Mouse (Mus musculus) small intestine, adult 2 months (tissue): ENCODE measurements around the gene Gm436. TPM values are rescaled to one million over a fixed set of nuclear protein-coding genes. Genes with fewer than 3 reads are reported as not detected.

ENCODE experiments used
- H3K27ac ChIP-seq: fragments of 200-500 bp; 2 replicates; pipeline ENCODE4 v1.5.1; 2012; ENCODE audit warnings: low read depth, low read length, control low read depth, inconsistent platforms; ENCODE audit not compliant: insufficient read depth
- H3K27me3 ChIP-seq: fragments of 200-500 bp; 2 replicates; pipeline ENCODE4 v1.6.1; 2012; ENCODE audit warnings: mild to moderate bottlenecking, moderate library complexity, low read length, inconsistent platforms; ENCODE audit not compliant: control insufficient read depth, insufficient read depth
- H3K36me3 ChIP-seq: fragments of 200-500 bp; 2 replicates; pipeline ENCODE4 v1.6.1; 2012; ENCODE audit warnings: mild to moderate bottlenecking, low read length, control low read depth, inconsistent platforms; ENCODE audit not compliant: control insufficient read depth, insufficient read depth
- H3K4me1 ChIP-seq: fragments of 200-500 bp; 2 replicates; pipeline ENCODE4 v1.6.1; 2012; ENCODE audit warnings: low read length, inconsistent platforms, mixed read lengths; ENCODE audit not compliant: control insufficient read depth, insufficient read depth, insufficient read length
- H3K4me3 ChIP-seq: fragments of 200-500 bp; 2 replicates; pipeline ENCODE4 v1.5.1; 2012; ENCODE audit warnings: low read depth, mild to moderate bottlenecking, control low read depth, inconsistent platforms, low read length, moderate library complexity
- CTCF ChIP-seq: fragments of 200-500 bp; IDR thresholded peaks from 2 replicates; pipeline ENCODE4 v1.5.1; 2012; ENCODE audit warnings: low read depth, mild to moderate bottlenecking, control low read depth, inconsistent platforms, low read length, moderate library complexity, mixed read lengths; ENCODE audit not compliant: insufficient replicate concordance, insufficient read length; ENCODE audit errors: extremely low read depth
- POLR2A ChIP-seq: fragments of 200-500 bp; IDR thresholded peaks from 2 replicates; pipeline ENCODE4 v1.6.1; 2012; ENCODE audit warnings: low read depth, mild to moderate bottlenecking, control low read depth, inconsistent platforms, low read length, moderate library complexity
- WGBS: fragments of 180-500 bp; shearing (Covaris S2); methylation state at CpG from one replicate; pipeline ENCODE4 v1.1.7; 2018; 5-methylcytosine and 5-hydroxymethylcytosine counted together
- polyA plus RNA-seq: library from polyadenylated mRNA; depleted of rRNA; stranded (reverse); fragments of >200 nt; gene quantifications from 2 replicates; pipeline ENCODE4 v1.2.3, GENCODE M21; 2012; rRNA removed

Gm436 gene
- not detected in 2 replicates for polyA plus RNA-seq

DNA sequence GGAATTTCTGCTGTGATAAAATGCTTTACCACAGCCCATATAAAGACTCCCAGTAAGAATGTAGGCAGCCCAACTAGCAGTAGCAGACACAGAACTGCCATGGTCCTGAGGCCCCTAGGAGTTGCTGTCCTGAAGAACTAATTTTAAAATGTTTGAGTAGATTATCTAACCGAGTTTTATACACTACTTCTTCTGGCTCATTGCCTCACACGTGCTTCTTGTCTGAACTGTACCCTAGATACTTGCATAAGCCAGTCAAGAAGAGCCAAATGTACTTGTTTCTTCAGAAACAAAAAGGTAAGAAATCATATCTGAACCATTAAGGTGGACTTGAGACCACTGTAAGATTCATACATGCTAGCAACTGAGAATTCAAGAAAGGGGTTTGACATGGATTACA, at the start of gene Gm436:
Gm436 (minus strand) TSS at position 101 of the 400 bp plus-strand sequence.
- H3K27me3 ChIP-seq: no peaks in the 10 kb centered on the region
- WGBS: 54% methylated on average over 2 of the region's 2 CpGs
- H3K4me3 ChIP-seq: no peak within 1 kb of the TSS
- no peaks in the 10 kb centered on the region for H3K36me3 ChIP-seq
- no peak within 1 kb of the TSS for H3K27ac ChIP-seq
- no peaks in the 10 kb centered on the region for H3K4me1 ChIP-seq
- TF ChIP-seq CTCF (no peak), POLR2A (no peak)

DNA sequence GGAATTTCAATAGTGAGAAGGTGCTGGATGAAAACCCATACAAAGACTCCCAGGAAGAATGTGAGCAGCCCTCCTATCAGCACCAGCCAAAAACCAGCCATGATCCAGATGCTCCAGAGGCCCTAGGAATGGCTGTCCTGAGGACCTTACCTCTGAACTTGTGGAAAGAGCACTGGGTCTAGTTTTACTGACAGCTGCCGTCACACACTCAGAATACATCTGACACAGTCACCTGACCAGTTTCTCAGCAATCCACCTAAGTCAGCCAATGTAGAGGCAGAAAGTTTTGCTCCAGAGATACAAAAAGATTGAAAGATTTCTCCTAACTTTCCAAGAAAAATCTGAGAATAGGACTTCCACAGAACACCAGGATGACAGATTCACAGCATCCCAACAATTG, 35.1 kb upstream of the Gm436 start, which contains the start of gene Gm13178:
Gm13178 (minus strand) TSS at position 101 of the 400 bp plus-strand sequence.
- no peak within 1 kb of the TSS for H3K4me3 ChIP-seq
- WGBS: 97% methylated on average over 1 of the region's 1 CpGs
- TF ChIP-seq POLR2A (no peak), CTCF (no peak)

DNA sequence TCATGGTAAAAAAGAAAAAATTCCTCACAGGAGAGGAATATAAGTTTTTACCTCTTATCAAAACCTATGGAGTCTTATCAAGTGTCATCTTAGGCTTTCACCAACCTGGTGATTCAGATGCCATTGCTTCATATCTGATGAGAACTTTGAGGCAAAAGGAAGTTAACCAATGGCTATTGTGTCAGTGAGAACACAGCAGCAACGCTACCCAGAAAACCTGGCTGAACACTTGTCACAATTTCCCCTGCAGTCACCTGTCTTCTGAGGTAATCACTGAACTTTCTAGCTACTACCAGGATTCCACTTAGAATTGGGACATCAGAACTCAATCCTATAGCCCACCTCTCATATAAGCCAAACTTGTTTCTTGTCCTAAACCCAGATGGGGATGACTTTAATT, 33.5 kb upstream of the Gm436 start:
- Histone ChIP-seq H3K27me3 (no peaks in the 10 kb centered on the region), H3K4me1 (no peaks in the 10 kb centered on the region), H3K27ac (no peak overlapping the region), H3K36me3 (no peaks in the 10 kb centered on the region), H3K4me3 (no peak overlapping the region)
- WGBS: 89% methylated on average over 1 of the region's 1 CpGs
- TF ChIP-seq CTCF (no peak), POLR2A (no peak)

More for the DNA sequence above, 35.1 kb upstream of the Gm436 start, which contains the start of gene Gm13178:
- Histone ChIP-seq H3K36me3 (no peaks in the 10 kb centered on the region), H3K27me3 (no peaks in the 10 kb centered on the region), H3K4me1 (no peaks in the 10 kb centered on the region), H3K27ac (no peak within 1 kb of the TSS)

DNA sequence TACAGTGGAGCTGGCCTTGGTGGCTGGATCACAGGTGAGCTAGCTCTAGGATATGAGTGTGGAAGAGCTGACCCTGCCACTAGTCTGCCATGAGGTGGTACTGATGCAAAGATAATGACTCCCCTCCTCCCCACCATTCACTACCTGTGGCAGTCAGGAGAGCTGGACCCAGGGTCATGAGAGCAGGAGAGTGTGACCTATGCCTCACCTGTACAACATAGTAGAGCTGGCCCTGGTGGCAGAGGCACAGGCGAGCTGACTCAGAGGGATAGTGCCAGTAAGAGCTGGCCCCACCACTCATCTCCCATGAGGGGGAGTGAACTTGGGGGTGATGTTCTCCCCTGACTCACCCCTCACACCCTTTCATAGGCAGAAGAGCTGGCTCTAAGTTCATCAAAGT, 32.1 kb upstream of the Gm436 start:
- no peaks in the 10 kb centered on the region for H3K36me3 ChIP-seq
- no peaks in the 10 kb centered on the region for H3K27me3 ChIP-seq
- no peak overlapping the region for H3K27ac ChIP-seq
- no peak overlapping the region for H3K4me3 ChIP-seq
- TF ChIP-seq CTCF (no peak), POLR2A (no peak)
- WGBS: 85% methylated on average over 1 of the region's 1 CpGs
- no peaks in the 10 kb centered on the region for H3K4me1 ChIP-seq

DNA sequence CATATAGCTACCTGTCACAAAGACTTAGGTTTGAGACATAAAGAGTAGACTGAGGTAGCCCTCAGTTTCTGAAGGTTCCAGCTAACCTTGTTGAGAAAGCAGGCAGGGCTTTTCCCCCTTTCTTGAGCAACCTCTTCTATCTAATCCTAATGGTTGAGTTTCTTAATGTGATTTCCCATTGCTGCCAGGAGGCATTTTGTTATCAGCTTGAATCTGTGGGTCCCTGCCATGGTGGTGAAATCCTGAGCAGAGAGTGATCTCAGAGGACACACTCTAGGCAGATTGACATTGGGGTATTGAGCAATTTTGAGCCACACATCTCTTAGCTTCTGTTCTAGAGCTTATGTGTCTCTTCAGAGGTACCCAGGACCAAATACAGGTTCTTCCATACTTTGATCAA, 47.9 kb downstream of the Gm436 start:
- no peak overlapping the region for H3K4me3 ChIP-seq
- no peaks in the 10 kb centered on the region for H3K27me3 ChIP-seq
- H3K36me3 ChIP-seq: no peaks in the 10 kb centered on the region
- no peaks in the 10 kb centered on the region for H3K4me1 ChIP-seq
- H3K27ac ChIP-seq: no peak overlapping the region
- TF ChIP-seq POLR2A (no peak), CTCF (no peak)

Other genes starting within 250 kb of the Gm436 start
- gene 1700012P22Rik, start 247.6 kb downstream of the Gm436 start, polyA plus RNA-seq: not detected in 2 replicates
- gene Gm9944, start 233.1 kb downstream of the Gm436 start, polyA plus RNA-seq: not detected in 2 replicates
- not detected in 2 replicates for gene Aadacl3, start 222.6 kb downstream of the Gm436 start, polyA plus RNA-seq
- gene 9430007A20Rik, start 166.5 kb downstream of the Gm436 start, polyA plus RNA-seq: not detected in 2 replicates
- not detected in 2 replicates for gene Gm13124, start 121.2 kb downstream of the Gm436 start, polyA plus RNA-seq
- gene Aadacl4, start 72.7 kb downstream of the Gm436 start, polyA plus RNA-seq: not detected in 2 replicates
- gene Gm13178, start 35.0 kb upstream of the Gm436 start, polyA plus RNA-seq: not detected in 2 replicates
- gene Gm438, start 100.2 kb upstream of the Gm436 start, polyA plus RNA-seq: not detected in 2 replicates
- 30.7 and 71.2 TPM in 2 replicates for gene Dhrs3, start 206.5 kb upstream of the Gm436 start, polyA plus RNA-seq